Comparison of ENCODE assay signal across 8 mouse cellular contexts in genomic region chr4:83383899-83384490, GRCm38 (mm10). TPM values are rescaled to one million over a fixed set of nuclear protein-coding genes. Genes with fewer than 3 reads are reported as not detected.
DNase-seq lines count a peak whose midpoint lies in the region.

No protein-coding gene starts in this region.

- peak; percentile 43 to 77 for DNase-seq in heart, adult 18-20 months
- no peak for DNase-seq in heart, postnatal 25 days (ENCODE audit: low spot score)
- peak; percentile 66 for DNase-seq in 416B (ENCODE audit: low read depth)
- DNase-seq in T-cell, adult 2 months (ENCODE audit: low spot score), result peak; percentile 35
- peak; percentile 53 for DNase-seq in embryo, embryonic 11 days
- DNase-seq in layer of hippocampus, postnatal 10 days (ENCODE audit: low spot score in 2 of 2), result peak; percentile 22 to 29
- peak; percentile 62 for DNase-seq in splenic B cell, adult 2 months (ENCODE audit: low read depth, low spot score)
- DNase-seq in right cerebral cortex, postnatal 10 days (ENCODE audit: low spot score in 2 of 2), result no peak

- intact Hi-C loops in heart, postnatal 25 days (cut with DNase I), result loop anchor here (5.0 kb wide), 1 partner anchor 188 kb away; no protein-coding TSS in a partner anchor

- no peaks in the 10 kb centered on the region for H3K27me3 ChIP-seq in splenic B cell, adult 2 months (ENCODE audit: control insufficient read depth, insufficient read depth, low read length, poor library complexity, severe bottlenecking)

- H3K36me3 ChIP-seq in splenic B cell, adult 2 months (ENCODE audit: control insufficient read depth, insufficient read depth, low read length, poor library complexity, severe bottlenecking), result no peaks in the 10 kb centered on the region

RNA-seq across cellular contexts. Expression of gene Snapc3, which starts 33.5 kb away (rescaled TPM):
- 10 to 100 TPM; 15.2 to 18.8 TPM for total RNA-seq in heart, adult 18-20 months (2021)
- total RNA-seq in heart, postnatal 25 days (2021), result 10 to 100 TPM; 17.1 to 17.6 TPM
- 10 to 100 TPM; 42.2 to 44.7 TPM for total RNA-seq in layer of hippocampus, postnatal 10 days (2021)

RNA-seq across cellular contexts. Expression of gene Ttc39b, which starts 59.9 kb away (rescaled TPM):
- total RNA-seq in heart, adult 18-20 months (2021), result 10 to 100 TPM; 14.8 to 20.9 TPM
- total RNA-seq in heart, postnatal 25 days (2021), result 10 to 100 TPM; 14.1 to 15.9 TPM
- total RNA-seq in layer of hippocampus, postnatal 10 days (2021), result 10 to 100 TPM; 26.1 to 28.9 TPM

Comparison
In these comparisons a context has a peak if more than half of its experiments do, and no peak if none do; other contexts are left out.
1. DNase-seq: peak in heart, adult 18-20 months (2 of 2), 416B (single experiment), T-cell, adult 2 months (single experiment), embryo, embryonic 11 days (single experiment), layer of hippocampus, postnatal 10 days (2 of 2) and splenic B cell, adult 2 months (single experiment); none in heart, postnatal 25 days (single experiment) and right cerebral cortex, postnatal 10 days (0 of 2).